Mouse (Mus musculus) brown adipose tissue, adult 24 weeks (tissue): ENCODE data around the gene Rsbn1l. TPM values are rescaled to one million over a fixed set of nuclear protein-coding genes. Genes with fewer than 3 reads are reported as not detected.

Experiments used
- H3K27ac ChIP-seq: fragments of 200-500 bp; replicated peaks from 2 replicates; pipeline ENCODE4 v1.5.1; 2012; ENCODE audit warnings: low read depth, mild to moderate bottlenecking, low read length
- H3K4me1 ChIP-seq: fragments of 200-500 bp; 2 replicates; pipeline ENCODE4 v1.6.1; 2012; ENCODE audit warnings: low read length, mixed read lengths; ENCODE audit not compliant: control insufficient read depth, insufficient read depth, insufficient read length
- H3K4me3 ChIP-seq: fragments of 200-500 bp; 2 replicates; pipeline ENCODE4 v1.5.1; 2012; ENCODE audit warnings: low read depth, mild to moderate bottlenecking, low read length, moderate library complexity; ENCODE audit not compliant: insufficient read depth
- polyA plus RNA-seq: library from polyadenylated mRNA; stranded (reverse); fragments of >200 nt; gene quantifications from 2 replicates; pipeline ENCODE4 v1.2.4, GENCODE M21; 2012; ENCODE audit not compliant: missing spikeins, insufficient read depth, insufficient read length

Rsbn1l gene
- polyA plus RNA-seq, 1 experiment = 4.8 TPM

DNA sequence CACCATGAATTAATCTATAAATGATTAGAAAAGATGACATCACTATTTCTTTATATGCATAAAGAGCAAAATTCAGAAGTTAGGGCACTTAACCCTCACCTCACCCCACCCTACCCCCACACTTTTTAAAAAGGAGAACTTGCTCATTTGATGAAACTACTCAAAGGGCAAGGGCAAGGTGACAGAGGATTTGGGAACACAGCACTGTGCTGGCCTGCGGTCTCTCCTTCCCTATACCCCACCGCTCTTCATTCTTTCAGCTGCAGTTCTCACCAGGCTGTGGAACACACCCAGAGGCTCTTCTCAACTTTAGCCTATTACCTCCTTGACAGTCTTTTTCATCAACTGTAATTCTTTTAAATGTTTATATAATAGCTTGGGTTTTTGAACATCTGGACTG, 109.2 kb downstream of the Rsbn1l start:
- no peaks in the 10 kb centered on the region for H3K4me1 ChIP-seq
- no peak overlapping the region for H3K4me3 ChIP-seq
- H3K27ac ChIP-seq = no peak overlapping the region

DNA sequence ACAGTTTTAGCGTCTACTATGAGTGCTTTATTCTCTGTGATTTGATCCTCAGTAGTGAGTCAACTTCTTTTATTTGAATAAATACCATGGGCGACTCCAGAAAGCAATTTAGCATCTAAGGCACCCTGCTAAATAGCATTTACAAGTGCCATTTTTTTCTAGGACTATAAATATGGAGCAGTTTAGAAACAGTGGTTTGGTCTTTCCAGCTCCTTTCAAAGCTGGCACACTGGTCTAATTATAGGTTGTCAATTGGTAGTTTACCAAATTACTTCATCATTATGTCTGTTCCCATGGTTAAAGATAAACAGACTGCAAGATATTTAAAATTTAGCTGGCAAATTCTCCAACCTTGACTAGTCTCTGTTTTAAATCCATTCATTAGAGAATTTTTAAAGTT, 112.4 kb downstream of the Rsbn1l start:
- no peak overlapping the region for H3K27ac ChIP-seq

DNA sequence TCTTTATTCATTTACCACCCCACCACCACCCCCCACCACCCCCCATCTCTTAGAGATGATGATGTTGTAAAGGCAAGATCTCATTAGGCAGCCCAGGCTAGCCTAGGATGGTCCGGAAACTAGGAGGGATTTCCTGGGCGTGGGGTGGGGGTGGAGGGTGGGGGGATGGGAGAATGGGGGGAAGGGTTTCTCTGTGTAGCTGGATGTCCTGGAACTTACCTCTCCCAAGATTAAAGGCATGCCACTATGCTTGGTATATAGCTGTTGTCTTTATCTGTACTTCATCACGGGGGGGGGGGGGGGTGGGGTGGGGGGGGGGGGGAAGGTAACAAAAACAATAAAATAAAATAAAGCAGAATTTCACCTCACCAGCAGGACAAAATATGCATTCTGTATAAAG, 112.8 kb downstream of the Rsbn1l start:
- Histone ChIP-seq H3K4me3 (no peak overlapping the region), H3K4me1 (no peaks in the 10 kb centered on the region), H3K27ac (no peak overlapping the region)

More for the DNA sequence above, 112.4 kb downstream of the Rsbn1l start:
- Histone ChIP-seq H3K4me1 (no peaks in the 10 kb centered on the region), H3K4me3 (no peak overlapping the region)

Other genes starting within 250 kb of the Rsbn1l start
- 9.7 and 16.3 TPM in 2 replicates for gene Phtf2, start 74.3 kb downstream of the Rsbn1l start, polyA plus RNA-seq
- 46.3 and 66.7 TPM in 2 replicates for gene Tmem60, start 74.2 kb downstream of the Rsbn1l start, polyA plus RNA-seq
- 17.4 and 29.5 TPM in 2 replicates for gene Ptpn12, start 99.5 kb upstream of the Rsbn1l start, polyA plus RNA-seq
- 0.92 and 1.1 TPM in 2 replicates for gene Gsap, start 229.9 kb upstream of the Rsbn1l start, polyA plus RNA-seq